Mouse (Mus musculus) T-helper 2 cell (primary cell): Measurements from ENCODE around the gene Ndufb10.

Experiments
- in situ Hi-C: fragments of 300-600 bp; cut with MboI, MseI; formaldehyde crosslinking; loops from one replicate; pipeline ENCODE4 v1.15.1; 2025; ENCODE audit warnings: high pct_unique_total_duplicates

Ndufb10 gene

DNA sequence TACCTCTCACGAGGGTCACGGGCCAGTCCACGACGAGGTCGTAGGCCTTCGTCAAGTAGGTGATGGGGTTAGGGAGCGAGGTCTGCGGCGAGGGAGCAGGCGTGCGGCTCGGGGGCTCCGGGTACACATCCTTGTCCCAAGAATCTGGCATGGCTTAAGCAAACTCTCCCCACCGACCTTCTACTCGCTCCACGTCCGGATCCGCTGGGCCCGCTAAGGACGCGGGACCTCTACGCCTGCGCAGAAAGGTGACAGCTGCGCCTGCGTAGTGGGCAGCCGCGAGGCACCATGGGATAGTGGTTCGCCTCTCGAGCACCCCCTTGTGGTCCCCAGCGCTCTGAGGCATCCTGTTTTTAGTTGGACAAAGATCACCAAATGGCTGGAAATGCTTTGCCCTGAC, at the start of gene Ndufb10:
Gene Ndufb10, minus strand, starts transcription at position 295 of the 400 bp plus-strand sequence.
- in situ Hi-C loops: no loop called here

DNA sequence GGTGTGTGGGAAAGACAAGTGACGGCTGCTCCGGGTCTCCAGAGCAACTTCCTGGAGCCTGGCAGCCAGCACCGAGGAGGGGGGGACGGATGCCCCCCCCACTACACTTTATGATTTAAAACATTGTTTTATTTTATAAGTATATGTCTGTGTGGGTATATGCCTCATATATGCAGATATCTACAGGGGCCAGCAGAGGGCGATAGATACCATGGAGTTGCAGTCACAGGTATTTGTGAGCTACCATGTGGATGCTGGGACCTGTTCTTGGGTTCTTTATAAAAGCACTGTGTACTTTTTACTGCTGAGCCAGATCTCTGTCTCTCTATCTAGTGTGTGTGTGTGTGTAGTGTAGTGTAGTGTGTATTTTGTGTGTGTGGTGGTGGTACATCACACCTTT, 49.0 kb upstream of the Ndufb10 start:
- in situ Hi-C loops: loop anchor here (5.0 kb wide), 1 partner anchor 379 kb away; no protein-coding TSS in a partner anchor

DNA sequence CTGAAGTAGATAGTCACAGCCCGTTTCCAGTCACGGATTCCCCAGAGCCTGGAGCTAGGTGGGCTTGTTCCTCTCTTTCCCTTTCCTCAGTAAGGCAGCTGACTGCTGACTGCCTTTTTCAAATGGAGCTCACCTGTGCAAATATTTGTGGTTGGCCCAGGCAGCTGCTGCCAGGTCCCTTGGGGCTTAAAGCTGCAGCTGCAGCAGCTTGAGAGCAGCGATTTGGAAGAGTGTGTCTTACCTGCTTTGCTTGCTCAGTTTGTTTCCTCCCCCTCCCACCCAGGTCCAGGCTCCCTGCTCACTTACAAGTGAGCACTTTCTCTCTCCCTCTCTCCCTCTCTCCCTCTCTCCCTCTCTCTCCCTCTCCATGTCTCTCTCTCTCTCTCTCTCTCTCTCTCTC, 44.9 kb upstream of the Ndufb10 start:
- in situ Hi-C loops: loop anchor here (5.0 to 10.0 kb wide), 2 partner anchors 48 to 946 kb away; partner anchors contain the start of gene Gng13

DNA sequence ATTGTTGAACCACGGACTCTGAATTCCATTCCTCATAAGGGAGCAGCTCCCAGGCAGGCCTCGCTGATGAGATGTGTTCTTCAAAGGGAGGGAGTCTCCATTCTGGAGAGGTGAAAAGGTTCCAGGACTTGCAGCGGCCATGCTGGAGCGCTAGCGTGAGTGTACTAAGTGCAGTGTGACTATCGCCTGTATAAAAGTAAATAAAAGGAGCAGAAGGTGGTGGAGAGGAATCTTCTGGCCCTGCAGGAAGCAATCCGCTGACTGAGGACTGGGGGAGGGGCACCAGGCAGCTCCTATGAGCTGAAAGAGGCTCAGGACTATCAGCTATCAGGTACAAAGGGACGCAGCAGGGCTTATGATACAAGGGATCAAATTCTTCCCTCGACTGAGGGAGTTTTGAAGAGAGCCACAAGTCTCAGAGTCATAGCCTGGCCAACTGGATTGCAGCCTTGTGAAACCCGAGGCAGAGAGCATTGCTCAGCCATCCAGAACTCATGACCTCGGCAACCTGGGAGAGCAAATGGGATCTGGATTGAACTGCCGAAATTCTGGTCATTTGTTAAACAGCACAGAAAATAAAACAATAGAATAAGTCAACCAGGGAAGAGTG, 42.1 kb upstream of the Ndufb10 start:
- in situ Hi-C loops: loop anchor here (5.0 to 10.0 kb wide), 2 partner anchors 51 to 948 kb away; partner anchors contain the start of gene Gng13

DNA sequence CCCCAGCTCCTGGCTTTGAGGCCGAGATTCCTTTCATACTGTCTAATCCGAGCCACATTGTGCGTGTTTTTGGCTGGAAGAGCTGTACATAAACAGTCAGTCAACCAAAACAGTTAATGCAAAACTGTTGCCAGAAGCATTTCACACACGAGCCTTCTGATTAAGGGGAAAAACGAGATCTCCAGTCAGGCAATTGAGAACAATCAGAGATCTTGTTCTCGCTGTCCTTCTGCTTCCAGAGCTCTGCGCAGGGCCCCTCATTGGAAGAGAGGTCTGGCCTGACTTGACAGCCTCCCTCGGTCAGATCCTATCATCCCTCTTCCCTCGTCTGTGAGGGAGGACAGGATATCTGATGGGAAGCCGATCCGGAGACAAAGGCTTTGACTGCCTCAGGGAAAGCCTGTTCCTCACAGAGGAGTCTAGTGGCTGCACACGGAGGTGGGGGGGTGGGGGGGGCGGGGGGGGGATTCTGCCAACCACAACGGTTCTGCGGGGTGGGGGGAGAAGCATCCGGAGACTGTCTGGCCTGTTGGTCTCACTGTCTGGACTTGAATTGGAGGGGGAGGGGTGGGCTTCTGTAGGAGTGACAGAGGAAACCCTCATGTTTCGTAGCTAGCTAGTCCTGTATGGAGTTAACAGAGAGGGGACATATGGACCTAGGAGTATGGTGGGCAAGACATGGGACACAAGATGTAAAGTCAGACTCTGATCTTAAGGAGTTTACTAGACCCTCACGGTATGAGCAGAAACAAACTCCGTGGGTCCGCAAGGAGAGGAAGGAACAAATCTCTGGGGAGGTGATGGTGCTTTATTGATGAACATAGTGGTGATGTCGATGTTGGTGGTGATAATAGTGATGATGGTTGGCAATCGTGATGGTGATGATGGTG, 41.0 kb upstream of the Ndufb10 start:
- in situ Hi-C loops: loop anchor here (5.0 to 10.0 kb wide), 2 partner anchors 52 to 950 kb away; partner anchors contain the start of gene Gng13

DNA sequence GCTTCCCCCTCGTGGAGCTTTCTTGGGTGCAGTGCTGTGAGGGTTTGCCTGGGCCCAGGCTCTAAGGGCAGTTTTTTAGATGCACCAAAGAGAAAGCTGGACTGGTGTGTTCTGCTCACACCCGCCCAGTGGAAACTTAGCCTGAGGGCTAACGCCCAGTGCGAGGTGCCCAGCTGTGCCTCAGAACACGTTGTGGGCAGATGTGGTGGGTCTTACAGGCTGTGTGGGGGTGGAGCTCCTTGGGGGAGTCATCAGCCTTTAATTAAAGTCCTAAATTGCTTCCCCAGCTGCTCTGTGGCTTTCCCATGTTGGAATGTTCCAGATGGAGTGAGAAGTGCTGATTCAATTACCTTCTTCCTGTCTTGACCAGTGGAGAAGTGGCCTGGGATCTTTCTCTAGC, 36.8 kb upstream of the Ndufb10 start:
- in situ Hi-C loops: loop anchor here (10.0 kb wide), 1 partner anchor 954 kb away; the partner anchor contains the start of gene Gng13

DNA sequence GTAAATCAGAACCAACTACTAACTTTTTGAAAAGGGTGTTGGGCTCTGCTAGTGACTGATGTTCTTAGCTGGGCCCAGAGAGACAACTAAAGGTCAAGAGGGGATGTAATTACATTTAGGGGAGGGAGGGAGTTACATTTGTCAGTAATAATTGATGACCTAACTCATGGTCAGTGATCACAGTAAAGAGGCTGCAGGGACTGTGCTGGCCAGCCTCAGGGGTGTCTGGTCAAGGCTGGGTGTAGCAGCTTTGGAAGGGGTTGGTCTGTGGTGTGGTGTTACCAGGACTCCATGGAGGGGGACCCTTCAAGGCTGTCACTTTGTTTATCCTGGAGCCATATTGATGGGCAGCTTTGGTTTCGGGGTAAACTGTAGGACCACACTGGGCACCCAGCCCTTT, 33.1 kb upstream of the Ndufb10 start:
- in situ Hi-C loops: no loop called here

DNA sequence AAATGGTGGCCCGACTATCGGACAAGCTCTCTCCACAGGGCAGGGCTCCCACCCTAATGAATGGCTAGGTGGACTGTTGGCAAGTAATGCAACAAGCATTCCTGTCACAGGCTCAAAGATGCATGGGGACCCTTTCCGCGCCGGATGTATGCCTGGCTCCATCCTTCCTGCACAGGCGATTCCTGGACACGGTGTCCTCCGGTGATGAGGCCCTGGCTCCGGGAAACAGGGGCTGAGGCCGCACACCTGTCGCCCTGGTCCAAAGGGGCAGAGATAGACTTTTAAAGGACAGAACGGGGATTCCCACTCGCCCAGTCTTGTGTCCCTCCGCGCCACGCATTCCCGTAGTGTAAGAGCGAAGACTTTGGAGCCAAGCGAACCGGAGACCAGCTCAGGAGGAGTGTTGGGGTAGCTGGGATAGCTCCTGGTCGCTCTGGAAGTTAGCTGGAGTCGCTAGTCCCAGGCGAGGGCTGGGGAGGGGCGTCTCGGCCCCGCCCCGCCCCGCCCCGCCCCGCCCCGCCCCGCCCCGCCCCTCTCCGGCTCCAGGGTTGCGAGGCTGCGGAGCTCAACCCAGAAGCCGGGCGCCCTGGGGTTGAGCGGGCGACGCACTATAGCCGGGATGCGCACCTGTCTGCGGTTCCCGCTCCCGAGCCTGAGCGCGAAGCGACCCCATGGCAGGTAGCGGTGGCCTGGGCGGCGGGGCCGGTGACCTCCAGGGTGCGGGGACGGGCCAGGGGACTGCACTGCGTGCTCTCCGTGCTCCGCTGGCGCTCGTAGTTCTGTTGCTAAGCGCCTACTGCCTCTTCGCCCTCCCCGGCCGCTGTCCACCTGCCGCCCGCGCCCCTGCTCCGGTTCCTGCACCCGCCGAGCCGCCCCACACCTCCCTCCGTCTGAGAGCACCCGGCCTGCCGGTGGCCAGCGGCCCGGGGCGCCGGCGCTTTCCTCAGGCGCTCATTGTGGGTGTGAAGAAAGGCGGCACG, 28.4 kb upstream of the Ndufb10 start, which contains the start of gene Hs3st6:
Gene Hs3st6, plus strand, starts transcription at position 574 of the 980 bp plus-strand sequence.
- in situ Hi-C loops: no loop called here

DNA sequence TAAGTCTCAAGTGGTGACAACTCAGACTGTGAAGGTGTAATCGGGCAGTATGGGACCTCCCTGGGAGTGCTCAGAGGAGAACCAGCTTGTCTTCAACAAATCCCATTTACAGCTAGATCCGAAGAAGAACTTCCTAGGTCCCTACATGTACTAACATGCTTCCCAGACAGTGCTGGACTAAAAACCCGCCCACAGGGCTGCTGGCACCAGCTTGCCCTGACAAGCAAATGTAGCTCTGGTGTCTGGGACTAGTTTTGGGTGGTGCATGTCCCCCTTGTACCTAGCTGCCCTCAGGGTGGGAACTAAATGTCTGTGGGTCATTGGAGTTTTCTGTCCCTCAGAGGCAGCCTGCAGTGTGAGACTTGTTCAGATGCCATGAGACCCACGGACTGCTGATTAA, 27.2 kb upstream of the Ndufb10 start:
- in situ Hi-C loops: no loop called here

DNA sequence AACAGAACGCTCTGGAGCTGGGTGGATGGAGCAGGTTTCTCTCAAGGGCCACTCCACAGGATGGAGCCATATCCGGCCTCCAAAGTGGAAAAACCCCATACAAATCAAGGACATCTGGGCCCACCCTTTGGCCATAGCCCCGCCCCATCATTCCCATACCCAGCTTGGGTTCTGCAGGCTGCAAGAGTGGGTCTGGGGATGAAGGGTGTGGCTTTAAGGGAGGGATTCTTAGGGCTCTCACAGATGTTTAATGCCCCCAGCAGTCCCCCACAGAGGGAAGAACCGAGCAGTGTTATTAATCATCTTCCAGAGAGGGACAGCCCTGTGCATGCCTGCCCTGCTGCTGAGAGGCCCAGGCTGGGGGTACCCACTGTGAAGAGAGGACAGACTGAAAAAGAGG, 22.7 kb upstream of the Ndufb10 start:
- in situ Hi-C loops: no loop called here

DNA sequence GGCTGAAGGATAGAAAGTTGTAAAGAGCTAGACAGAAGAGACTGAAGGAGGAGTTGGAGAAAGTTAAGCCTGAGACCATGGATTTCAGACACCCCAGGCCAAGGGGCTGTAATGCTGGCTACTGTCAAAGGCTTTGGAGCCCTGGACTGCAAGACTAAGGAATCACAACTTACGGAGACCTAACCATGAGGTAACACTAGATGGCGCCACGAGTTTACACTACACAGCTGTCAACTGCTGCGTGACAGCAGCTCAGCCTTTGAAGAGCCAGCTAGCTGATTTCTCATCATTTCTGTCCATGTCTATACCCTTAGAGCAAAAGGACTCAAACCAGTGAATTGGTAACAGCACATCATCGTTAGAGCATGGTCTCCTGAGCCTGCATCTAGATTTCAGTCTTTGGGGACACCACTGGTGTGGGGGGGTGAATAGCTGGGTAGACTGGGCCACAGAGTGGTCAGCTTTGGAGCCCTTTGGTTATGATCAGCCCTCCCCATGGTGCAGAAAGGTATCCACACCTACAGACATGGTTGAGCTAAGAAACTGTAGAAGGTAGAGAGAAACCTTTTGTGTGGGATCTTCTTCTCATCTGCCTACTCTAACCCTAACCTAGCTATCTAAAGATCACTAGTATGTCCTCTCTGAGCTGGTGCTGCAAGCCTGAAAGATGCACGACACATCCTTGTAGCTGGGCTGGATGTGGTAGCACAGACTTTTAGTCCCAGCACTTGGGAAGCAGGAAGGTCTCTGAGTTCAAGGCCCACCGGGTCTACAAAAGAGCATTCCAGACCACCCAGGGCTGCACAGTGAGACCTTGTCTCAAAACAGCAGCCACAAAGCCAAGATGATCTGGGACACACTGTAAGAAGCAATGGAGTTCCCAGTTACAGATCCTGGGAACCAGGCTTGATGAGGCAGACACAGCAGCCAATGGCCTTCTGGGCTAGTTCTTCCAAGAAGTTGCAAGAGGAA, 21.5 kb upstream of the Ndufb10 start:
- in situ Hi-C loops: no loop called here

DNA sequence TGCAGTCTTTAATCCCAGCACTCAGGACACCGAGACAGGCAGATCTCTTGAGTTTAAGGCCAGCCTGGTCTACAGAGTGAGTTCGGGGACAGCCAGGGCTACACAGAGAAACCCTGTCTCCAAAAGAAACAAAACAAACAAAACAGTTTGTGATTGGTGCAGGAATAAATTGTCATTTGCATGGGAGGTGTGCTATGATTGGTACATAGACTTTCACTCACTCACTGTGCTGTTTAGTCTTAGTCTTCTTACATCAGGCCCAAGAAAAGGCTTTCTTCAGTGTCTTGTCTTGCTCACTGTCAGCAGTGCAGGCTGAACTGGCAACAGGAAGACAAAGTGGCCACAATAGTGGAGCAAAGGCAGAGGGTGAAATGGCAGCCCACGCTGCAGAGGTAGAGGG, 20.1 kb upstream of the Ndufb10 start:
- in situ Hi-C loops: no loop called here

DNA sequence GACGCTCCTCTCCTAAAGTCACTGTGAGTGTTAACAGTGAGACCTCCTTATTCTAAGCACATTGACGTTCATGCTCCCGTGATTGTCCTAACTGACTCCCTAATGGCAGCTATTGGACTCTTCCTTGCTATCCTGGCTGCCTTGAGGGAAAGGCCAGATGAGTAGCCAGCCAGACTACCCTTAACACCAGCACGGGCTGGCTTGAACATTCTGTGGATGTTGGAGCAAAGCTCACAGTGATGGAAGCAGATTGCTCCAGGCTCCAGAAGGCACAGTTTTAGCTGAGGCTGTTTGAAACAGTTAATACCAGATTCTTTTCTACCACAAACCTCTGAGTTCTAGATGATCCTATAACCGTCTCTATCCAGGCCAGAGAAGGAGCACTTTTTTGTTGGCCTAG, 19.6 kb upstream of the Ndufb10 start:
- in situ Hi-C loops: no loop called here

DNA sequence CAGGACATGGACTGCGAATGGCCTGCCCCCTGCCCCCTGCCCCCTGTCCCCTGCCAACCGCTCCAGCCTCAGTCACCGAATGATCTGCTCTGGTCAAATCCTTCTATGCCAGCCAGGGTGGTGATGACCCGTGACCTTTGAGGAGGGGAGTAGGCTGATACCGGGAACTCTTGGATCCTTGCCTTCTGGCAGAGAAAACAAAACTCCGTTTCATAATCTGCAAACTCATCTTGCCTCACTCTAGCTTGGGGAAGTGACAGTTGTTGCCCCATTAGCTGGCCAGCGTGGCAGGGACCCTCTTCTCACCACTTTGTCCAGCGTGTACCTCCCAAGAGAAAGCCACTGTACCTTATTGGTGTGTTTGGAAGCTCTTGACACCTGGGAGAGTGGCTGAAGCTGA, 18.0 kb upstream of the Ndufb10 start:
- in situ Hi-C loops: no loop called here

DNA sequence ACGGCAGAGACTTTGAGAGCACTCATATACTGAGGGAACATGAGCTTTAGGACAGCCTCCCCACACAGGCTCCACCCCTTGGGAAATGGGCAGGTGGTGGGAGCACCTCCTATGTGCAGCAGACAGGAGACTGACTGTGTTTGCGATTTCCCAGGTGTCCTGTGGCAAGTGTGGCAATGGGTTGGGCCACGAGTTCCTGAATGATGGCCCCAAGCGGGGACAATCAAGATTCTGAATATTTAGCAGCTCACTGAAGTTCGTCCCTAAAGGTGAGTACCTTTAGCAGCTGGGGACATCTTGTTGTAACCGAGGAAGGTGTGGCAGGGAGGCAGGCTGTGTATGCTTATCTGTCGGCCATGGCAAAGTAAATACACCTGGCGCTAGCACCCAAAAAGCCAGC, 15.6 kb upstream of the Ndufb10 start:
- in situ Hi-C loops: no loop called here

DNA sequence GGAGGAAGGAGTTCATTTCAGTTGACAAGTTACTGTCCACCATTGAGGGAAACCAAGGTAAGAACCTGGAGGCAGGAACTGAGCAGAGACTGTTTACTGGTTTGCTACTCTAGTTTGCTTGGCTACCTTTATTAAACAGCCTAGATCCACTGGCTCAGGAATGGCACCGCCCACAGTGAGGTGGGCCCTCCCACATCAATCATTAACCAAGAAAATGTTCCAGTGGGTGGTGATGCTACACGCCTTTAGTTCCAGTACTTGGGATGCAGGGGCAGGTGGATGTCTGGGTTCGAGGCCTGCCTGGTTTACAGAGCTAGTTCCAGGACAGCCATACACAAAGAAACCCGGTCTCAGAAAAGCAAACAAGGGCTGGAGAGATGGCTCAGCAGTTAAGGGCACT, 14.0 kb upstream of the Ndufb10 start:
- in situ Hi-C loops: no loop called here

DNA sequence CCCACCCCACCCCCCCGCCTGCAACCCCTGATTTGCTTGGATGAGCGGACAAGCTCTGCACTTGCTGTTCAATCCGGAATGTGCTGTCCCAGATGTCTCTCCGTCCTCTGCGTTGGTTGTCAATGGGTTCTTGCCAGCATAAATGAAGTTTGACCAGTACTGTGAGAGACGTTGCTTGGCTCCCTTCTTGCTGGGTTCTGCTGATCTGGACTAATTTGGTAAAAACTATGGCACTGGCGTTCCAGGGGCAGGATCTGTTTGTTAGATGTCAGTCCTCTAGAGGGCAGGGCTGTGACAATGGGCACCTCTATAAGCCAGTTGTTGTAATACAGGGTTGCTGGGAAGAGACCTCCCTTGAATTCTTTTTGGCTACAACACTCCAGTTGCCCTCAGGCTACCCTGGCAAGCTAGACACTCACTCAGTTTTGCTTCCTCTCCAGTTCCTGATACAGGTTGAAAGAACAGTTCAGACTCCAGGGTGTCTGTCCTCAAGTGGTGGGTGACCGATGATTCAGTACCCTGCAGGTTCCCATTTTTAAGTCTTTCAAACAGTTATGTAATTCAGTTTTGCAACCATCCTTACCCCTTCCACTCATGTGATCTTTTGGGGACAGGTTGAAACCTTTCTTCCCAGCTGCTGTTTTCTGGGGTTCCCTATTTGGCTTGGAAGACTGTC, 13.0 kb upstream of the Ndufb10 start:
- in situ Hi-C loops: no loop called here

DNA sequence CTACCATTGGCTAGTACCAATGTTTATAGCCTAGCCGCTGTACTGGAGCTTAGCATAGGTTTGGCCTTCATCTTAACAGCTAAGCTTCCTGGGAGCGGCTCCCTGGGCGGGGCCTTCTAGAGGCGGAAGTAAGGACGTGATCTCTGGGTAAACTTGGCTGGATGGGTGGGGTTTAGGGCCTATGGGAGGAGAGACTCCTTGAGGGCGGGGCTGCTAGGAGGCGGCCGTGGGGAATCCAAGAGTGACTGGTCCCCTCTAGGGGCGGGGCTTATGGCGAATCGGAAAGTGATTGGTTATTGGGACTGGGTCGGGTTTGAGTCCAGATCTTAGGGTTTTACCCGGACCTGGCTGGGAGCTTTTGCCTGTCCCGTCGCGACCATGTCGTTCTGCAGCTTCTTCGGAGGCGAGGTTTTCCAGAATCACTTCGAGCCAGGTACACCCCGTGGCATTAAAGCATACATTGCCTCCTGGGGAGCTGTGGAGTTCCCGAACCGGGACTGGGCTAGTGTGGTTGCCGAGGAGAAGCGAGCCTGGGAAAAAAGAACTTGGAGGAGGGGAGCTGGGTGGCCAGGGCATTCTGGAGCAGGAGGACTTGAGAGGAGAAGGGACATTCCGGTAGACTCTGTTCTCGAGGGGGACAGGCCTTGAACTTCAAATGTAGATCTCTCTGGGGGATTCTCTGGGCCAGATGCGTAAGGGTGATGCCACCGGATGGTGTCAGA, 12.2 kb upstream of the Ndufb10 start, which contains the start of gene Msrb1:
Gene Msrb1, plus strand, starts transcription at position 313 of the 722 bp plus-strand sequence.
- in situ Hi-C loops: no loop called here

DNA sequence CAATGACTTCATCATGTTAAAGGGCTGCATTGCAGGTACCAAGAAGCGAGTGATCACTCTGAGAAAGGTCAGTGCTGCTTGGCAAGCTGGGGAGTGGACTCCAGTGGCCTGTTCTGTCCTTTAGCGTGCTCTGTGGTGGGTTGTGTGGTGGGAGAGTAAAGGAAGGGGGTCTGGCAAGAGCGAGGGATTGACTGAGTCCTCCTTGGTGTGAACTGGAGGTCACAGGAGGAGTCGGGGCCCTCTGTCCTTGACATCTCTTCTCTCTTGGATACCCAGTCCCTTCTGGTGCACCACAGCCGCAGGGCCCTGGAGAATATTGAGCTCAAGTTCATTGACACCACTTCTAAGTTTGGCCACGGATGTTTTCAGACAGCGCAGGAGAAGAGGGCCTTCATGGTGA, 11.2 kb upstream of the Ndufb10 start:
- in situ Hi-C loops: no loop called here
